Mouse (Mus musculus) embryo, embryonic 10.5 days (tissue): ENCODE results near the gene Cmtm2a.
"Not testable (repeated sequence)": the region's sequence is repeated elsewhere in the genome, so short reads cannot be mapped to it uniquely, and the experiment has no call there.

Source experiments
- DNase-seq: peaks from one replicate; pipeline ENCODE4 v3.0.0-alpha.2; 2015; ENCODE audit warnings: low spot score

The Cmtm2a gene

GRCm38 (mm10) chr8:104293081-104293480 is at the start of gene Cmtm2a:
Gene Cmtm2a (minus strand): TSS chr8:104293181.
- DNase-seq = not testable (repeated sequence)

DNA sequence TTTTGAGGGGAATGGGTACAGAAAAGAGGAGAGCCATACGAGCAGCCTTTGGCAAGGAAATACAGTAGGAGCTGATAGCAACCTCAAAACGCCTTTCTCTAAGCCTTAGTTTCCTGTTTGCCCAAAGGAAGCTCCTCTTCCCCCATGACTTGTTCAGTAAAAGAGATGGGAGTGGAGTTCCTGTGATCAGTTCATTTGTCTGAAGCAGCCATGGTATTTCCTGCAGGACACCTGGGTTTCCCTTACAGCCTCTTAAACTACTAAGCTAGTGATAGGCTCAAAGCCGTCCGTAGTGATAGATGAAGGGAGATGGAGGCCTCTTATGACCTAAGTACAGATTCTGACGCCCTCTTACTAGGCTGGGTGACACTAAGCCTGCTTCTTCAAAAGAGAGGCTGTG is 49.4 kb upstream of the Cmtm2a start:
- DNase-seq = no peak

DNA sequence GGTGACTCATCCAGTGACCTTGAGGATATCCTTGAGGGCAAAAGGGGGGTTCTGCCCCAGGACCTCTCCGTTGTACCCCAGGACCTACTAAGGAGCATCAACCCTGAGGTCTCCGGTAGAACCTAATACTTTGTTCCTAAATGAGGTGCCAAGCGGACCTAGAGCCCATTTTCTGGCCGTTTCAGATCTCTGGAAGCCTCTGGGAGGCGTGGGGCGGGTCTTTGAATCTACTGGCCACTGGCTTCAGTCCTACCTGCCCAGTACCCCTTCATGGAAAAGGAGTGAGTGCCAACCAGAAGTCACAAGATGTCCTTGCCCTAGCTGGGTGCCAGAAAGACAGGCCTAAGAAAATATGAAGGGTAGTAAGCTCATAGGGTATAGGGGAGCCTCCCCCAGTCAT is 48.7 kb upstream of the Cmtm2a start:
- no peak for DNase-seq

DNA sequence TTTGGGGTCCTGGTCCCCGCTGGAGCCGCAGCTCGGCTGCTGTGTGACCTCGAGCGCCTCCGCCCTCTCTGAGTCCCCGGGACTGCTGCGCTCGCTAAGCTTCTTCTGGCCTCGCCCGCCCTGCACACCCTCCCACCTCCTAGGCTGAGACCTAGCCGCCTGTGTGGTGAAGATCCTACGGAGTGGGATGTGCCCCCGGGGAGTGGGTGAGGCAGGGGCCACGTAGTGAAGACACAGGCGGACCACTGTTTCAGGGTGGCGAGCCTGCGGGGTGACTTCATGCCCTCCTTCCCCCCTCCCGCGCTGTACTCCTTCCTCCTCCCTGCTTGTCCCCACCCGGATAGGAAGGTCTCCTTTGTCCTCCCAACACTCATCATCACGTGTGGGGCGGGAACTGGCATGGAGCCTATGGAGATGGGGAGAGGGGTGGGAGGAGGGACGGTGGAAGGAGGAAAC is 48.2 kb upstream of the Cmtm2a start:
- peak; percentile 83 for DNase-seq

DNA sequence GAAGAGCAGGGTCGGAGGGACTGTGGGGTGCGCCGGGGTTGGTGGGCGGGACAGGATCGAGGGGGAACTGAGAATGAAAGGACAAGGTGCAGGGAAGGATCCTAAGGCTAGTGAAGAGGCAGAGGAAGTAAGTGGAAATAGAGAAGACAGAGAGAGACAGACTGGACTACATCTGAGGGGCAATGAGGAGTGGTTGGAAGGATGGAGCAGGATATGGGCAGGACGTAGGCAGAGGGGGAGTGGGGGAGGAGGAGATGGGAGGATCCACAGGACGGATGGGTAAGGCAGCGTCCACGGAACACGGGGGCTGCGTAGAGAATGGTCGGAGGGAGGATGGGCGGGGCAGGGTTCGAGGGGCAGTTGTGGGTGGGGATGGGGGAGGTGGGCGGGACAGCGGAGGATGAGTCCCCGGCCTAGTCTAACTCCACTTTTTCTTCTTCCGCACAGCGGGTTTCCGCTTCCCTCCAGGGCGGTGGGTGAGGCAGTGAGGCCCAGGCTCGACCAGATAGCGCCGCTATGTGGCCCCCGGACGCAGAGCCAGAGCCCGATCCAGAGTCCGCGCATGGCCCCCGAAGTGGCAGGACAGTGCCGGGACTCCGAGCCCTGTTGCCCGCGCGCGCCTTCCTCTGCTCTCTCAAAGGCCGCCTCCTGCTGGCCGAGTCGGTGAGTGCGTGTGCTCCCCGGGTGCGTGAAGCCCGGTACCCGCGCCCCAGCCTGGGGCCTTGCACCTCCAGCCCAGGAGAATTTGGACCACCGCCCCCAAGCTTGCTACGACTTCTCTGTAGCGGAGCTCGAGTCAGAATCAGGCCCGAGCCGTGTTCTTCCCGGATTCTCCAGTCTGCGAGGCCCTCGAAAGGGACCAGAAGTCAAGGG is 47.5 kb upstream of the Cmtm2a start:
- peak; percentile 87 for DNase-seq

DNA sequence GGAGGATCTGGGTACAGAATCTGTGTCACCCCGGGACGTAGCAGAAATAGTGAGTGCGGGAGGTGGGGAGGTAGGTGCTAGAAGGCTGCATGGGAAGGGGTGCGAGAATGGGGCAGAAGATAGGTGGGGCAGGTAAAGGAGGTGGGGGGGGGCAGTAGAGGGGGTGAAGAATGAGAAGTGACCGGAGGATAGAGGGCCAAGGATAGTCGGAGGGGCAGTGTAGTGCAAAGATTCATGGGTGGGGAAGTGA is 46.9 kb upstream of the Cmtm2a start:
- peak; percentile 11 for DNase-seq

GRCm38 (mm10) chr8:104339229-104339982 is 46.4 kb upstream of the Cmtm2a start, which contains the start of gene Cmtm3:
Gene Cmtm3 (plus strand): TSS chr8:104339410.
- peak; percentile 41 for DNase-seq

GRCm38 (mm10) chr8:104337890-104338289 is 44.9 kb upstream of the Cmtm2a start:
- DNase-seq = no peak

DNA sequence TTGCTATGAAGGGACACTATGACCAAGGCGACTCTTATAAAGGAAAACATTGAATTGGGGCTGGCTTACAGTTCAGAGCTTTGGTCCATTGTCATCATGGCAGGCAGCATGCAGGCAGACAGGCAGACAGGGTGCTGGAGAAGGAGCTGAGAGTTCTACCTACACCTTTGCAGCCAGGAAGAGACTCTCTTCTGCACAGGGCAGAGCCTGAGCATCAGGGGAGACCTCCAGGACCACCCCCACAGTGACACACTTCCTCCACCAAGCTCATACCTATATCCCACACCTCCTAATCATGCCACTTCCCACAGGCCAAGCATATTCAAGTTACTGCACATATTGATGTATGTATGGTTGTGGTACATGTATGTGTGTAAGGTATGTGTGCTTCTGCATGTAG is 43.8 kb upstream of the Cmtm2a start:
- no peak for DNase-seq

GRCm38 (mm10) chr8:104334196-104334595 is 41.2 kb upstream of the Cmtm2a start:
- DNase-seq = no peak

DNA sequence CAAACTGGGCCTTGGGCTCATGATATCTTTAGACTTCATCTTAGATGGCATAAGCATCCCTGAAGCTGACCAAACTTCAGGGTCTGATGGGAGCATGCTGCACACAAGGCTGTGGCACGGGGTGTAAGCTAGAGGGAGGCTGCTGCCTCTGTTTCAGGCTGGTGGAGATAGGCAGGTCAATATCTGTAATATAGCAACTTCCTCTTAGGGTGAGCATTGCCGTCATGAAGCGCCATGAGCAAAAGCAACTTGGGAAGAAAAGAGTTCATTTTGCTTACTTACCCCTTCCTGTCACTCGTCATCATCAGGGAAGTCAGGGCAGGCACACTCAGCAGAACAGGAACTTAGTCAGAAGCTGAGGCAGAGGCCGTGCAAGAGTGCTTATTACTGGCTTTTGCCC is 40.8 kb upstream of the Cmtm2a start:
- no peak for DNase-seq

DNA sequence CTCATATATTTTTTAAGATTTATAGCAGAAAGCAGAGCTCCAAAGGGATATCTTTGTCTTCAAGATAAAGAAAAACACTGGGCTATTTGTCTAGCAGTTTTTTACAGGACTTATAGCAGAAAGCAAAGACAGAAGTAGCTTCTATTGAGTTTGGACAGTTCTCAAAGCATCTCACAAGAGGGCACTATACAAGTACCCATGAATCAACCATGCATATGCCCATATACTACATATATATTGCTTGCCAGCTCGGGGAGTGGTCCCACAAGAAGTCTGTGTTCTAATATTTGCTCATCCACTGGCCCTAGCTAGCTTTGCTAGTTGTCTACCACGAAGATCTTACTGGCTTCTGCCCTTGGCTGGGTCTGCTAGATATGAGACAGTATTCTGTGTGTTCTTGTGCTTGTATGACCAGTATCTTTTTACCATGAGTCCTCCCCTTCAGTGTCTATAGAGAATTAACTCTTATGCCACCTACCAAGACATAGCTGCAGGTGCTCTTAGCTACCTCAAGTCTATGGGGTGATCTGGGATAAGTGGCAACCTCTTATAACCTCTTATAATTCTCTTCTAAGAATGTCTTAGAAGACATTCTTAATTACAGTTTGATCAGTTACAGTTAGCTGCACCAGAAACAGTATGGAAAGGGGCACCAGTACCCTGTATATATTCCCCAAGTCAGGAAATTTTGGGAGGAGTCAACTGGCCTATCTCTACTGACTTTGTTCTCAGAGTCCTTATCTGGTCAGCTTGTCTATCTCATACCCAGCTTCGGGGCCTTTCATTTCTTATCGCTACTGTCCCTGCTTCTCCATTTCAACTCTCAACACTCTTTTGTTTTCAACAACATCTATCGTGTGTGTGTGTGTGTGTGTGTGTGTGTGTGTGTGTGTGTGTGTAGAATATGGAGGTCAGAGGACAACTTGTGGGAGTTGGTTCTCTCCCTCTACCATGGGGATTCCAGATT is 40.0 kb upstream of the Cmtm2a start:
- DNase-seq = no peak

DNA sequence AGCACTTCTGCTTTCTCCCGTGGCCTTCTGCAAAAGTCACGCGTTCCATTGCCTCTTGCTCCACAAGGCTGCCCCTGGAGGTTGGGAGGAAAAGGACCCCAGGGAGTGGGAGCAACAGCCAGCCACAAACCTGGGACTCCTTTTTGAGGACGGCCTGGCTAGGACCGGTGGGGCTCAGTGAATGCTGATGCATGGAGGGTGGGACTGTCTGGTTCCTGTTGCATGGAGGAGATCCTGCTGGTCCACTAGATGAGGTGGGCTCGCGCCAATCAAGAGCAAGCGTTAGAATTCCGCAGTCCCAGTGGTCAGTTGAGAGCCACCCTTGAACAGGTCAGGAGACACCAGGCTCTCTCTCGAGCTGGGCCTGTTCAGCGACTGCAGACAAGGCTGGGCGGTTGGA is 28.9 kb upstream of the Cmtm2a start, which contains the start of gene Cmtm2b:
Gene Cmtm2b, plus strand, starts transcription at position 301 of the 400 bp plus-strand sequence.
- not testable (repeated sequence) for DNase-seq

- DNase-seq = not testable (repeated sequence)
These were observed 28.3 kb upstream of the Cmtm2a start, which contains the start of gene Gm11020 for GRCm38 (mm10) chr8:104321267-104321666. Gene Gm11020 (plus strand): TSS chr8:104321567.

- DNase-seq = no peak
These were observed 20.3 kb upstream of the Cmtm2a start for GRCm38 (mm10) chr8:104313311-104313710.

- DNase-seq = not testable (repeated sequence)
These were observed 19.0 kb upstream of the Cmtm2a start for GRCm38 (mm10) chr8:104312023-104312422.

DNA sequence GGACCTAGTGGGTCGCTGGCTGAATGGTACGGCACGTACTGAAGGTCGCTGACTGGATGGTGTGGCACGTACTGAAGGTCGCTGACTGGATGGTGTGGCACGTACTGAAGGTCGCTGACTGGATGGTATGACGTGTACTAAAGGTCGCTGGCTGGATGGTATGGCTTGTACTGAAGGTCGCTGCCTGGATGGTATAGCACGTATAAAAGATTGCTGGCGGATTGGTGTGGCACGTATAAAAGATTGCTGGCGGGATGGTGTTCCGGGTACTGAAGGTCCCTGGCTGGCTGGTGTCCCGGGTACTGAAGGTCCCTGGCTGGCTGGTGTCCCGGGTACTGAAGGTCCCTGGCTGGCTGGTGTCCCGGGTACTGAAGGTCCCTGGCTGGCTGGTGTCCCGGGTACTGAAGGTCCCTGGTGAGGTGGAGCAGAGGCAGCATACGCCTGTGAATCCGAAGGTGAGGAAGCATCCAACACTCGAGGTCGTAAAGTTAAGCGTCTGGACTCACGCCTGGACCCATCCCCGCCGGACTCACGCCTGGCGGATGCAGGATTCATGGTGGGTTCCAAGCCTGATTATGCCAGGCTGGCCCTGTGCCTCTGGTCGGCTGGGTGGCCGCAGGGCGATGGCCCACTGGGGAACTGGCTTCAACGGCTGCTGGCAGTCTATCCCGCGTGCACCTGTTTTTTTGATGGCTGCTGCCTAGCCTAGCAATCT is 16.6 kb upstream of the Cmtm2a start, which contains the start of the genes Gm45711 and Cmtm1:
Gene Gm45711, minus strand, starts transcription at position 641 of the 715 bp plus-strand sequence.
Gene Cmtm1, minus strand, starts transcription at position 705 of the 715 bp plus-strand sequence.
- DNase-seq = not testable (repeated sequence)

- not testable (repeated sequence) for DNase-seq
These were observed 15.4 kb upstream of the Cmtm2a start for GRCm38 (mm10) chr8:104308341-104308740.

DNA sequence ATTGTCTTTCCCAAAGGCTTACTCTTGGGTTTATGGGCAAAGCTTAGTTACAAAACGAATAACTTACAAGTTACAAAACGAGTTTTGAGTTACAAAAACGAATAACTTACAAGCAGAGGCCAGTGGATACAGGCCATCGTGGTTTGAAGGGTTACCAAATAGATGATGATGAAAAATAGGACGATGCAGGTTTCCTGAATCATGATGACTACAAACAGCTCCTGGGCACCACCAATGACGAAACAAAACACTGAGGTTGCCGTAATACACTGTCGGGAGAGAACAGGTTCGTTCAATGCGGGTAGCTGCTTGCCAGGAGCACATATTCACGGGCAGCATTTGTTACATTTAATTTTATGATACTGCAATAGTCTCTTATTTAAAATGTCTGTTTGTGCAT is 12.0 kb upstream of the Cmtm2a start:
- DNase-seq = no peak

GRCm38 (mm10) chr8:104302536-104302935 is 9.6 kb upstream of the Cmtm2a start:
- not testable (repeated sequence) for DNase-seq

DNA sequence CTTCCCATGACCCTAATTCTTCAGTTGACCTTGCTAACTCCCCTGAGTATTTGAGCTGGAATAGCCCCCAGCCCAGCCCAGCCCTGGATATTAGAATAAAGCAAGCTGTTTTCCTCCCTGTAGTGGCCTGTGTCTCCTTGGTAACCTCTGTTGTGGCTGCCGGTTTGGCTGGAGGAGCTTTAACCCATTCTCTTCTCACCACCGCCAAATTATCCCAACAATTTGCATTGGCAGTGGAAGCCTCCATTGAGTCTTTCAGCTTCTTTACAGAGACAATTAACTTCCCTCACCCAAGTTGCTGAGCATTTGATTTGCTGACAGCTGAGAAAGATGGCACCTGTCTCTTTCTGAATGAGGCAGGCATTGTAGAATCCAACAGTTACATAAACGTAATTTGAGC is 8.6 kb upstream of the Cmtm2a start:
- peak; percentile 72 for DNase-seq
